Mouse (Mus musculus): ENCODE measurements at regions not wholly inside any gene's neighbourhood (a gene's known extent, or its start where the extent isn't known, plus 50 kb on each side); places are given as distances from the start of the nearest gene placed in this dataset.

DNA sequence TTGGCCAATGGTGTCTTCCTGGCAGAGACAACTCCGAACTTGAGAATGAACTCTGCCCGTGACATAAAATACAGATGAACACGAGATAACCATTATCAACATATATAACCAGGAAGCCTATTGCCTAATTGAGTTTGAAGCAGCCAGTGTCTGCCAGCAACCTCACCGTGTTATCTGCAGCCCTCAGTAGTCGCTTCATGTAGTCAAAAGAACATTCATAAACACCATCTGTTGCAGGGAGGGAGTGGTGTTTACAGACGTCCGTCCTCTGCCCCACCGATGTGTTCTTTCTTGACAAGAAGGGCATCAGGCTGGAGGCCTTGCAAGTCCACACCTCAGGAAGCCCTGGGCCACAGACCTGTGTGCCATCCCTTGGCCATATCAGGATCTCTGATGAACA, 173.3 kb downstream of the Katnal1 start:
- Histone ChIP-seq H3K4me3 (ENCODE audit: control insufficient read depth, insufficient read depth, low read length) (no peak overlapping the region), H3K27ac (ENCODE audit: control insufficient read depth, insufficient read depth, low read length) (no peak overlapping the region), H3K36me3 (ENCODE audit: control insufficient read depth, insufficient read depth, low read length) (no peaks in the 10 kb centered on the region), H3K27me3 (ENCODE audit: control insufficient read depth, insufficient read depth, low read length) (no peaks in the 10 kb centered on the region), H3K4me1 (replicated peaks; ENCODE audit: control insufficient read depth, insufficient read depth, low read length) (no peaks in the 10 kb centered on the region)
- TF ChIP-seq POLR2A (IDR thresholded peaks at IDR 0.05; ENCODE audit: control insufficient read depth, extremely low read depth, insufficient read depth, low read length, poor library complexity): no peak
- no peak for TF ChIP-seq CTCF (IDR thresholded peaks at IDR 0.05; ENCODE audit: borderline replicate concordance, control insufficient read depth, extremely low read depth, insufficient read depth, low read length, poor library complexity)
- WGBS: 98% methylated on average over 8 of the region's 8 CpGs
- no peak for DNase-seq

DNA sequence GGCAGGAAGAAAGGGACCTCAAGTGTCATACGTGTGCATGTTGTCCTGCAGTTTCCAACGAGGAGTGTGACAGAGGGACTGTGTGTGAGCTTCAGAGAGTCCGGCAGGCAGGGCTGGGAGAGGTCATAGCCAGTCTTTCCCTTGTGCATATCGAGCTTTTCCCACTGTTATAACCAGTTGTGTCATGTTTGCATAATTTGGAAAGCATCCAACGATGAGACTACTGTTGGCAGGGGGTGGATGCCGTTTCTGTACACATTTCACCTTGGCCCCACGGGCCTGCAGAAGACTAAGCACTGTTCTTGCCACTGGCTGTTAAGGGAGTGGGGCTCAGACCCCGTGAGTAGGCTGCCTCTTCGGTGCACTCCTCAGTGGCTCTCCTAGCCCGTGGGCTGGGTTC, 174.2 kb downstream of the Katnal1 start:
- Histone ChIP-seq H3K36me3 (ENCODE audit: control insufficient read depth, insufficient read depth, low read length) (no peaks in the 10 kb centered on the region), H3K27me3 (ENCODE audit: control insufficient read depth, insufficient read depth, low read length) (no peaks in the 10 kb centered on the region), H3K4me3 (ENCODE audit: control insufficient read depth, insufficient read depth, low read length) (no peak overlapping the region), H3K4me1 (replicated peaks; ENCODE audit: control insufficient read depth, insufficient read depth, low read length) (no peaks in the 10 kb centered on the region), H3K27ac (ENCODE audit: control insufficient read depth, insufficient read depth, low read length) (no peak overlapping the region)
- TF ChIP-seq POLR2A (IDR thresholded peaks at IDR 0.05; ENCODE audit: control insufficient read depth, extremely low read depth, insufficient read depth, low read length, poor library complexity) (no peak), CTCF (IDR thresholded peaks at IDR 0.05; ENCODE audit: borderline replicate concordance, control insufficient read depth, extremely low read depth, insufficient read depth, low read length, poor library complexity) (no peak)
- WGBS: 88% methylated on average over 10 of the region's 10 CpGs
- no peak for DNase-seq

DNA sequence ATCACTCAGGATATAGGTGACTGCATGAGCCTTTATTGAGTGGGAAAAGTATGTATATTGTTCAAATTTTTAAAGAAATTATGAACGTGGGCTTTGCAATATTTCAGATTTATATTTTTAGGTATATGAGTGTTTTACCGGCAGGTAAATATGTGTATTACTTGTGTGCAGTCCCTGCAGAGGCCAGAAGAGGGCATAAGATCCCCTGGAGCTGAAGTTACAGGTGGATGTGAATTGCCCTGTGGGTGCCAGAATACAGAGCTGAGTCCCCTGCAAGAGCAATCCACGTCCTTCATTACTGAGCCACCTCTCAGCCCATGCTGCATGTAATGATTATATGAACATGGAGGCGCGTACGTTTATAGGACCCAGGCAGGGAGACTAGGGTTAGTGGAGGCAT, 174.8 kb downstream of the Katnal1 start:
- Histone ChIP-seq H3K4me3 (ENCODE audit: control insufficient read depth, insufficient read depth, low read length) (no peak overlapping the region), H3K27me3 (ENCODE audit: control insufficient read depth, insufficient read depth, low read length) (no peaks in the 10 kb centered on the region), H3K27ac (ENCODE audit: control insufficient read depth, insufficient read depth, low read length) (no peak overlapping the region), H3K4me1 (replicated peaks; ENCODE audit: control insufficient read depth, insufficient read depth, low read length) (no peaks in the 10 kb centered on the region), H3K36me3 (ENCODE audit: control insufficient read depth, insufficient read depth, low read length) (no peaks in the 10 kb centered on the region)
- TF ChIP-seq CTCF (IDR thresholded peaks at IDR 0.05; ENCODE audit: borderline replicate concordance, control insufficient read depth, extremely low read depth, insufficient read depth, low read length, poor library complexity) (no peak), POLR2A (IDR thresholded peaks at IDR 0.05; ENCODE audit: control insufficient read depth, extremely low read depth, insufficient read depth, low read length, poor library complexity) (no peak)
- no peak for DNase-seq
- 98% methylated on average over 6 of the region's 6 CpGs for WGBS

DNA sequence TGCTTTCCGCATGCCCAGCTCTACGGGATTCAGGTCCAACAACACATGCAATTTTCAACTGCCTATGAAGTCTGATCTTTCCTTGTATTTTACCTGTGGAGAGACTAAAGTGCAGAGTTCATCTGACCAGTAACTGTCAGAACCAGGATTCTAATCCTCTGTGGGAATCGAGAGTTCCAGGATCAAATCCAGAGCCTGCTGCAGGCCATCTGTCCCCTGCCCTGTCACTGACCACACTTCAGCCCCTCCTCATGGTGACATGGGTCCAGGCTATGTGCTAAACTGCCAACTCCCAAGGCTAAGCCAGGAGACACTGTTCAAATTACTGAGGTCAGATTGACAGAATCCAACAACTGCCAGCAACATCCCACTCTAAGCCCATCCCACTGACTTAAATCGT, 175.7 kb downstream of the Katnal1 start:
- Histone ChIP-seq H3K27ac (ENCODE audit: control insufficient read depth, insufficient read depth, low read length) (no peak overlapping the region), H3K4me1 (replicated peaks; ENCODE audit: control insufficient read depth, insufficient read depth, low read length) (no peaks in the 10 kb centered on the region), H3K27me3 (ENCODE audit: control insufficient read depth, insufficient read depth, low read length) (no peaks in the 10 kb centered on the region), H3K36me3 (ENCODE audit: control insufficient read depth, insufficient read depth, low read length) (no peaks in the 10 kb centered on the region), H3K4me3 (ENCODE audit: control insufficient read depth, insufficient read depth, low read length) (no peak overlapping the region)
- WGBS: 90% methylated on average over 4 of the region's 4 CpGs
- no peak for DNase-seq
- no peak for TF ChIP-seq CTCF (IDR thresholded peaks at IDR 0.05; ENCODE audit: borderline replicate concordance, control insufficient read depth, extremely low read depth, insufficient read depth, low read length, poor library complexity)
- no peak for TF ChIP-seq POLR2A (IDR thresholded peaks at IDR 0.05; ENCODE audit: control insufficient read depth, extremely low read depth, insufficient read depth, low read length, poor library complexity)

DNA sequence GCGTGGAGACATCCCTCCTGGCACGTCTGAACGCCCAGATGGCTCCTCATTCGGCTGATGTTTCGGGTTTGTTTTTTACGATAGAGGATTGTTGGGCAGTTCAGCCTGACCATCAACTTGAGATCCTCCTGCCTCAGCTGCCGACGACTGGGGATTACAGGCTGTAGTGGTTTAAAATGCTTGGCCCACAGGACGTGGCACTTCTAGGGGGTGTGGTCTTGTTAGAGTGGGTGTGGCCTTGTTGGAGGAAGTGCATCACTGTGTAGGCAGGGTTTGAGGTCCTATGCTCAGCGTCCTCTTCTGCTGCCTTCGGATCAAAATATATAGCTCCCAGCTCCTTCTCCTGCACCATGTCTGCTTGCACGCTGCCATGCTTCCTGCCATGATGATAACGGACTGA, 177.1 kb downstream of the Katnal1 start:
- Histone ChIP-seq H3K27ac (ENCODE audit: control insufficient read depth, insufficient read depth, low read length) (no peak overlapping the region), H3K4me1 (replicated peaks; ENCODE audit: control insufficient read depth, insufficient read depth, low read length) (no peaks in the 10 kb centered on the region), H3K27me3 (ENCODE audit: control insufficient read depth, insufficient read depth, low read length) (no peaks in the 10 kb centered on the region), H3K36me3 (ENCODE audit: control insufficient read depth, insufficient read depth, low read length) (no peaks in the 10 kb centered on the region), H3K4me3 (ENCODE audit: control insufficient read depth, insufficient read depth, low read length) (no peak overlapping the region)
- 98% methylated on average over 13 of the region's 13 CpGs for WGBS
- TF ChIP-seq CTCF (IDR thresholded peaks at IDR 0.05; ENCODE audit: borderline replicate concordance, control insufficient read depth, extremely low read depth, insufficient read depth, low read length, poor library complexity) (no peak), POLR2A (IDR thresholded peaks at IDR 0.05; ENCODE audit: control insufficient read depth, extremely low read depth, insufficient read depth, low read length, poor library complexity) (no peak)
- DNase-seq: no peak

DNA sequence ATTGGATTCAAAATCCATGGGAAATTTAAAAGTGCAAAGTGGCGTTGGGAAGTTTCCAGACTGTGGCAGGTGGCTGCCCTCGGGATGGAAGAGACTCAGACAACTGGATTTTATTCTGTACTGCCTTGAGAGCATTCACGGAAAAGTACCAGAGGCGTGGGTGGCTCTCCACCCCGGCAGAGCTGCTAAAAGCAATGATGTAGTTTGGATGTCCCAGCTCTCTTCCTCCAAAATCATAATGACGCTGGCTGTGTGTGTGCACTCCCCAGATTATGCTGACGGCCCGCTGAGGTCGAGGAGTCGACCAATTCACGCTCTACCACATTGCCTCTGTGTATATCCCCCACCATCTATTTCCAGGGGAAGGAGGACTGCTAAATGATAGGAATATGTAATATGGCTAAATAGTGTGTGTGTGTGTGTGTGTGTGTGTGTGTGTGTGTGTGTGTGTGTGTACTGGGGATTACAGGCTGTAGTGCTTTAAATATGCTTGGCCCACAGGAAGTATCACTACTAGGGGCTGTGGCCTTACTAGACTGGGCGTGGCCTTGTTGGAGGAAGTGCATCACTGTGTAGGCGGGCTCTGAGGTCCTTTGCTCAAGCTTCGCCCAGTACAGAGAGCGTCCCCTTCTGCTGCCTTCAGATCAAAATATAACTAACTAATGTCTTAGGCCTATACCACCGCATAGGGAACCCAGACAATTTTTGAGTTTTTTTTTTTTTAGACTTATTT, 179.0 kb downstream of the Katnal1 start:
- no peak for TF ChIP-seq POLR2A (IDR thresholded peaks at IDR 0.05; ENCODE audit: control insufficient read depth, extremely low read depth, insufficient read depth, low read length, poor library complexity)
- no peak for TF ChIP-seq CTCF (IDR thresholded peaks at IDR 0.05; ENCODE audit: borderline replicate concordance, control insufficient read depth, extremely low read depth, insufficient read depth, low read length, poor library complexity)
- Histone ChIP-seq H3K4me3 (ENCODE audit: control insufficient read depth, insufficient read depth, low read length) (no peak overlapping the region), H3K36me3 (ENCODE audit: control insufficient read depth, insufficient read depth, low read length) (no peaks in the 10 kb centered on the region), H3K4me1 (replicated peaks; ENCODE audit: control insufficient read depth, insufficient read depth, low read length) (no peaks in the 10 kb centered on the region), H3K27ac (ENCODE audit: control insufficient read depth, insufficient read depth, low read length) (no peak overlapping the region), H3K27me3 (ENCODE audit: control insufficient read depth, insufficient read depth, low read length) (no peaks in the 10 kb centered on the region)
- no peak for DNase-seq
- 94% methylated on average over 16 of the region's 16 CpGs for WGBS

All from thymus, adult 2 months (tissue).